Mouse (Mus musculus): ENCODE results near the gene Fem1a. TPM values are rescaled to one million over a fixed set of nuclear protein-coding genes. Genes with fewer than 3 reads are reported as not detected.

Gene Fem1a
- polyA plus RNA-seq, 1 experiment from 2014 or later: 19.3 TPM

GRCm38 (mm10) chr17:56277567-56277893 is 20.9 kb downstream of the Fem1a start:
- Histone ChIP-seq H3K27me3 (ENCODE audit: control insufficient read depth, insufficient read depth, low read length) (no peaks in the 10 kb centered on the region), H3K4me2 (peak overlapping the region; percentile 83), H3K4me1 (ENCODE audit: control insufficient read depth, insufficient read depth, low read length) (peaks cover 19% of the 10 kb centered on the region), H3K9ac (ENCODE audit: low read depth, low read length) (peak overlapping the region; percentile 68), H3K36me3 (ENCODE audit: control insufficient read depth, insufficient read depth, low read length) (peaks cover 17% of the 10 kb centered on the region), H3K4me3 (ENCODE audit: low read depth, low read length) (peak overlapping the region; percentile 65), H3K9me3 (replicated peaks; ENCODE audit: control insufficient read depth, low read length) (no peaks in the 10 kb centered on the region), H3K27ac (ENCODE audit: low read depth, low read length) (peak overlapping the region; percentile 92)
- no peak for ATAC-seq (replicated peaks; ENCODE audit: insufficient number of reproducible peaks, low FRiP score, low TSS enrichment)
- 29% methylated on average over 2 of the region's 2 CpGs for WGBS (ENCODE audit: insufficient replicate concordance)

GRCm38 (mm10) chr17:56278340-56278739 is 21.7 kb downstream of the Fem1a start:
- Histone ChIP-seq H3K9me3 (replicated peaks; ENCODE audit: control insufficient read depth, low read length) (no peaks in the 10 kb centered on the region), H3K36me3 (ENCODE audit: control insufficient read depth, insufficient read depth, low read length) (peaks cover 24% of the 10 kb centered on the region), H3K4me3 (ENCODE audit: low read depth, low read length) (no peak overlapping the region), H3K4me2 (no peak overlapping the region), H3K27ac (ENCODE audit: low read depth, low read length) (peak overlapping the region; percentile 92), H3K27me3 (ENCODE audit: control insufficient read depth, insufficient read depth, low read length) (no peaks in the 10 kb centered on the region), H3K9ac (ENCODE audit: low read depth, low read length) (no peak overlapping the region), H3K4me1 (ENCODE audit: control insufficient read depth, insufficient read depth, low read length) (peaks cover 19% of the 10 kb centered on the region)
- ATAC-seq (replicated peaks; ENCODE audit: insufficient number of reproducible peaks, low FRiP score, low TSS enrichment): no peak
- 80% methylated on average over 5 of the region's 5 CpGs for WGBS (ENCODE audit: insufficient replicate concordance)

GRCm38 (mm10) chr17:56279481-56280155 is 23.0 kb downstream of the Fem1a start:
- H3K27ac ChIP-seq (ENCODE audit: low read depth, low read length): no peak overlapping the region
- H3K27me3 ChIP-seq (ENCODE audit: control insufficient read depth, insufficient read depth, low read length): no peaks in the 10 kb centered on the region
- H3K4me1 ChIP-seq (ENCODE audit: control insufficient read depth, insufficient read depth, low read length): peaks cover 14% of the 10 kb centered on the region
- H3K36me3 ChIP-seq (ENCODE audit: control insufficient read depth, insufficient read depth, low read length): peaks cover 28% of the 10 kb centered on the region
- no peak overlapping the region for H3K4me3 ChIP-seq (ENCODE audit: low read depth, low read length)
- no peak overlapping the region for H3K9ac ChIP-seq (ENCODE audit: low read depth, low read length)
- ATAC-seq (replicated peaks; ENCODE audit: insufficient number of reproducible peaks, low FRiP score, low TSS enrichment): no peak
- H3K4me2 ChIP-seq: no peak overlapping the region
- H3K9me3 ChIP-seq (replicated peaks; ENCODE audit: control insufficient read depth, low read length): no peaks in the 10 kb centered on the region
- WGBS (ENCODE audit: insufficient replicate concordance): 83% methylated on average over 12 of the region's 12 CpGs

GRCm38 (mm10) chr17:56281193-56281592 is 24.6 kb downstream of the Fem1a start:
- Histone ChIP-seq H3K4me1 (ENCODE audit: control insufficient read depth, insufficient read depth, low read length) (peaks cover 14% of the 10 kb centered on the region), H3K9me3 (replicated peaks; ENCODE audit: control insufficient read depth, low read length) (no peaks in the 10 kb centered on the region), H3K27ac (ENCODE audit: low read depth, low read length) (no peak overlapping the region), H3K9ac (ENCODE audit: low read depth, low read length) (no peak overlapping the region), H3K4me3 (ENCODE audit: low read depth, low read length) (no peak overlapping the region), H3K27me3 (ENCODE audit: control insufficient read depth, insufficient read depth, low read length) (no peaks in the 10 kb centered on the region), H3K4me2 (no peak overlapping the region), H3K36me3 (ENCODE audit: control insufficient read depth, insufficient read depth, low read length) (peaks cover 42% of the 10 kb centered on the region)
- ATAC-seq (replicated peaks; ENCODE audit: insufficient number of reproducible peaks, low FRiP score, low TSS enrichment): no peak
- 88% methylated on average over 12 of the region's 12 CpGs for WGBS (ENCODE audit: insufficient replicate concordance)

- Histone ChIP-seq H3K9me3 (replicated peaks; ENCODE audit: control insufficient read depth, low read length) (no peaks in the 10 kb centered on the region), H3K9ac (ENCODE audit: low read depth, low read length) (no peak overlapping the region), H3K4me3 (ENCODE audit: low read depth, low read length) (no peak overlapping the region), H3K27ac (ENCODE audit: low read depth, low read length) (no peak overlapping the region), H3K27me3 (ENCODE audit: control insufficient read depth, insufficient read depth, low read length) (no peaks in the 10 kb centered on the region), H3K4me1 (ENCODE audit: control insufficient read depth, insufficient read depth, low read length) (peaks cover 6% of the 10 kb centered on the region), H3K36me3 (ENCODE audit: control insufficient read depth, insufficient read depth, low read length) (peaks cover 47% of the 10 kb centered on the region), H3K4me2 (no peak overlapping the region)
- no peak for ATAC-seq (replicated peaks; ENCODE audit: insufficient number of reproducible peaks, low FRiP score, low TSS enrichment)
- 80% methylated on average over 4 of the region's 4 CpGs for WGBS (ENCODE audit: insufficient replicate concordance)
Observed at GRCm38 (mm10) chr17:56282802-56283201, 26.2 kb downstream of the Fem1a start.

- Histone ChIP-seq H3K36me3 (ENCODE audit: control insufficient read depth, insufficient read depth, low read length) (peaks cover 47% of the 10 kb centered on the region), H3K27me3 (ENCODE audit: control insufficient read depth, insufficient read depth, low read length) (no peaks in the 10 kb centered on the region), H3K4me1 (ENCODE audit: control insufficient read depth, insufficient read depth, low read length) (peaks cover 8% of the 10 kb centered on the region), H3K9ac (ENCODE audit: low read depth, low read length) (no peak overlapping the region), H3K9me3 (replicated peaks; ENCODE audit: control insufficient read depth, low read length) (no peaks in the 10 kb centered on the region), H3K4me3 (ENCODE audit: low read depth, low read length) (no peak overlapping the region), H3K27ac (ENCODE audit: low read depth, low read length) (no peak overlapping the region), H3K4me2 (no peak overlapping the region)
- 90% methylated on average over 8 of the region's 8 CpGs for WGBS (ENCODE audit: insufficient replicate concordance)
- ATAC-seq (replicated peaks; ENCODE audit: insufficient number of reproducible peaks, low FRiP score, low TSS enrichment): no peak
Observed at GRCm38 (mm10) chr17:56283316-56283715, 26.7 kb downstream of the Fem1a start.

- Histone ChIP-seq H3K4me3 (ENCODE audit: low read depth, low read length) (no peak overlapping the region), H3K27ac (ENCODE audit: low read depth, low read length) (no peak overlapping the region), H3K9me3 (replicated peaks; ENCODE audit: control insufficient read depth, low read length) (no peaks in the 10 kb centered on the region), H3K4me2 (no peak overlapping the region), H3K9ac (ENCODE audit: low read depth, low read length) (no peak overlapping the region), H3K36me3 (ENCODE audit: control insufficient read depth, insufficient read depth, low read length) (peaks cover 40% of the 10 kb centered on the region), H3K27me3 (ENCODE audit: control insufficient read depth, insufficient read depth, low read length) (no peaks in the 10 kb centered on the region), H3K4me1 (ENCODE audit: control insufficient read depth, insufficient read depth, low read length) (peaks cover 24% of the 10 kb centered on the region)
- 92% methylated on average over 11 of the region's 11 CpGs for WGBS (ENCODE audit: insufficient replicate concordance)
- ATAC-seq (replicated peaks; ENCODE audit: insufficient number of reproducible peaks, low FRiP score, low TSS enrichment): no peak
Observed at GRCm38 (mm10) chr17:56285995-56286394, 29.4 kb downstream of the Fem1a start.

- Histone ChIP-seq H3K4me2 (peak overlapping the region; percentile 60), H3K9me3 (replicated peaks; ENCODE audit: control insufficient read depth, low read length) (no peaks in the 10 kb centered on the region), H3K4me1 (ENCODE audit: control insufficient read depth, insufficient read depth, low read length) (peaks cover 24% of the 10 kb centered on the region), H3K9ac (ENCODE audit: low read depth, low read length) (peak overlapping the region; percentile 50), H3K4me3 (ENCODE audit: low read depth, low read length) (no peak overlapping the region), H3K27me3 (ENCODE audit: control insufficient read depth, insufficient read depth, low read length) (no peaks in the 10 kb centered on the region), H3K36me3 (ENCODE audit: control insufficient read depth, insufficient read depth, low read length) (peaks cover 30% of the 10 kb centered on the region), H3K27ac (ENCODE audit: low read depth, low read length) (peak overlapping the region; percentile 68)
- peak; percentile 31; the same call in 1 of the 2 replicates for ATAC-seq (replicated peaks; ENCODE audit: insufficient number of reproducible peaks, low FRiP score, low TSS enrichment)
- WGBS (ENCODE audit: insufficient replicate concordance): 39% methylated on average over 3 of the region's 3 CpGs
Observed at GRCm38 (mm10) chr17:56287830-56288229, 31.2 kb downstream of the Fem1a start.

GRCm38 (mm10) chr17:56288866-56289265 is 32.3 kb downstream of the Fem1a start:
- Histone ChIP-seq H3K27ac (ENCODE audit: low read depth, low read length) (peak overlapping the region; percentile 95), H3K9me3 (replicated peaks; ENCODE audit: control insufficient read depth, low read length) (no peaks in the 10 kb centered on the region), H3K27me3 (ENCODE audit: control insufficient read depth, insufficient read depth, low read length) (no peaks in the 10 kb centered on the region), H3K4me3 (ENCODE audit: low read depth, low read length) (peak overlapping the region; percentile 67), H3K4me1 (ENCODE audit: control insufficient read depth, insufficient read depth, low read length) (peaks cover 24% of the 10 kb centered on the region), H3K9ac (ENCODE audit: low read depth, low read length) (peak overlapping the region; percentile 83), H3K36me3 (ENCODE audit: control insufficient read depth, insufficient read depth, low read length) (peaks cover 23% of the 10 kb centered on the region), H3K4me2 (peak overlapping the region; percentile 88)
- no peak for ATAC-seq (replicated peaks; ENCODE audit: insufficient number of reproducible peaks, low FRiP score, low TSS enrichment)
- WGBS (ENCODE audit: insufficient replicate concordance): 32% methylated on average over 3 of the region's 3 CpGs
